In genomic region chr11:116411582-116411981, GRCm38 (mm10) we compare ENCODE assay signal across 9 mouse cellular contexts. TPM values are rescaled to one million over a fixed set of nuclear protein-coding genes. Genes with fewer than 3 reads are reported as not detected.
DNase-seq lines count a peak whose midpoint lies in the region; ATAC-seq lines count a peak whose summit lies in the region.
"Had no signal": no experiment of that assay in that cellular context is flagged by ENCODE, and none has a peak within 500 bp of the region (broad histone marks: within the 10 kb centered on the region; RNA-seq: fewer than 3 reads in every experiment).

No protein-coding gene starts in this region.

- peak overlapping the region; percentile 82 for H3K4me3 ChIP-seq in neural tube, embryonic 11.5 days (ENCODE audit: low read depth, low read length)
- H3K4me3 ChIP-seq in embryonic facial prominence, embryonic 11.5 days (ENCODE audit: low read depth, low read length), result peak overlapping the region; percentile 81
- H3K4me3 ChIP-seq in limb, embryonic 11.5 days (ENCODE audit: low read depth, low read length), result peak overlapping the region; percentile 69; the same call in 1 of the 2 replicates
- peak overlapping the region; percentile 75 for H3K4me3 ChIP-seq in stomach, embryonic 16.5 days (replicated peaks; ENCODE audit: low read length)

- DNase-seq in neural tube, embryonic 11.5 days (ENCODE audit: low spot score), result no peak
- no peak for DNase-seq in neural tube, embryonic 10.5 days (ENCODE audit: extremely low spot score, low spot score)
- no peak for DNase-seq in embryonic facial prominence, embryonic 11.5 days (ENCODE audit: low spot score)
- no peak for DNase-seq in limb, embryonic 11.5 days (ENCODE audit: low spot score)
- no peak for DNase-seq in adrenal gland, adult 8-10 months
- DNase-seq in right cerebral cortex, postnatal 4 days, result no peak
- DNase-seq in B cell, adult 2 months, result no peak
- DNase-seq: lung, postnatal 10 days had no signal

- peaks cover 9% of the 10 kb centered on the region for H3K4me1 ChIP-seq in neural tube, embryonic 11.5 days (ENCODE audit: control insufficient read depth, insufficient read depth, low read length)
- peaks cover 3% of the 10 kb centered on the region; the same call in 1 of the 2 replicates for H3K4me1 ChIP-seq in embryonic facial prominence, embryonic 11.5 days (ENCODE audit: control insufficient read depth, insufficient read depth, low read length)
- peaks cover 16% of the 10 kb centered on the region for H3K4me1 ChIP-seq in limb, embryonic 11.5 days (ENCODE audit: control insufficient read depth, insufficient read depth, low read length)
- peaks cover 16% of the 10 kb centered on the region for H3K4me1 ChIP-seq in stomach, embryonic 16.5 days (ENCODE audit: control insufficient read depth, insufficient read depth, low read length)

- H3K9ac ChIP-seq in neural tube, embryonic 11.5 days (ENCODE audit: low read length), result peak overlapping the region; percentile 93; the same call in 1 of the 2 replicates
- H3K9ac ChIP-seq in embryonic facial prominence, embryonic 11.5 days (replicated peaks; ENCODE audit: low read length), result peak overlapping the region; percentile 93
- H3K9ac ChIP-seq in limb, embryonic 11.5 days (ENCODE audit: low read length), result no peak overlapping the region; the same call in 1 of the 2 replicates
- H3K9ac ChIP-seq in stomach, embryonic 16.5 days (ENCODE audit: low read length), result peak overlapping the region; percentile 86

- no peak for ATAC-seq in neural tube, embryonic 11.5 days (ENCODE audit: insufficient read depth, low FRiP score, low TSS enrichment)
- ATAC-seq in embryonic facial prominence, embryonic 11.5 days (replicated peaks; ENCODE audit: insufficient number of reproducible peaks, low FRiP score, low TSS enrichment, low read depth), result no peak
- ATAC-seq in limb, embryonic 11.5 days (ENCODE audit: insufficient number of reproducible peaks, low FRiP score, low TSS enrichment, low read depth), result no peak
- no peak for ATAC-seq in stomach, embryonic 16.5 days (ENCODE audit: insufficient read depth, low FRiP score)

- WGBS in neural tube, embryonic 11.5 days, result 11% methylated on average over 6 of the region's 6 CpGs
- WGBS in embryonic facial prominence, embryonic 11.5 days, result 11% methylated on average over 6 of the region's 6 CpGs
- 22% methylated on average over 6 of the region's 6 CpGs for WGBS in limb, embryonic 11.5 days
- 34% methylated on average over 6 of the region's 6 CpGs for WGBS in stomach, embryonic 16.5 days

- no peaks in the 10 kb centered on the region for H3K9me3 ChIP-seq in neural tube, embryonic 11.5 days (ENCODE audit: control insufficient read depth, low read length)
- H3K9me3 ChIP-seq in embryonic facial prominence, embryonic 11.5 days (replicated peaks; ENCODE audit: control insufficient read depth, low read length), result no peaks in the 10 kb centered on the region
- H3K9me3 ChIP-seq in limb, embryonic 11.5 days (ENCODE audit: control insufficient read depth, low read length), result no peaks in the 10 kb centered on the region
- H3K9me3 ChIP-seq in stomach, embryonic 16.5 days (replicated peaks; ENCODE audit: control insufficient read depth, low read length), result no peaks in the 10 kb centered on the region

- no peaks in the 10 kb centered on the region for H3K36me3 ChIP-seq in neural tube, embryonic 11.5 days (ENCODE audit: control insufficient read depth, insufficient read depth, low read length)
- no peaks in the 10 kb centered on the region for H3K36me3 ChIP-seq in embryonic facial prominence, embryonic 11.5 days (replicated peaks; ENCODE audit: control insufficient read depth, insufficient read depth, low read depth, low read length)
- H3K36me3 ChIP-seq in limb, embryonic 11.5 days (ENCODE audit: control insufficient read depth, insufficient read depth, low read length), result no peaks in the 10 kb centered on the region
- no peaks in the 10 kb centered on the region for H3K36me3 ChIP-seq in stomach, embryonic 16.5 days (ENCODE audit: control insufficient read depth, insufficient read depth, low read length)

- no peak overlapping the region for H3K27ac ChIP-seq in neural tube, embryonic 11.5 days (ENCODE audit: low read depth, low read length)
- no peak overlapping the region for H3K27ac ChIP-seq in embryonic facial prominence, embryonic 11.5 days (replicated peaks; ENCODE audit: low read depth, low read length)
- no peak overlapping the region for H3K27ac ChIP-seq in limb, embryonic 11.5 days (replicated peaks; ENCODE audit: low read depth, low read length)
- H3K27ac ChIP-seq in stomach, embryonic 16.5 days (ENCODE audit: low read length), result no peak overlapping the region

- H3K27me3 ChIP-seq in neural tube, embryonic 11.5 days (ENCODE audit: control insufficient read depth, insufficient read depth, low read length), result no peaks in the 10 kb centered on the region
- H3K27me3 ChIP-seq in embryonic facial prominence, embryonic 11.5 days (ENCODE audit: control insufficient read depth, insufficient read depth, low read length), result no peaks in the 10 kb centered on the region
- H3K27me3 ChIP-seq in limb, embryonic 11.5 days (ENCODE audit: control insufficient read depth, insufficient read depth, low read length), result no peaks in the 10 kb centered on the region
- no peaks in the 10 kb centered on the region for H3K27me3 ChIP-seq in stomach, embryonic 16.5 days (ENCODE audit: control insufficient read depth, insufficient read depth, low read length)

- H3K4me2 ChIP-seq in neural tube, embryonic 11.5 days (ENCODE audit: low read depth), result peak overlapping the region; percentile 98
- peak overlapping the region; percentile 100 for H3K4me2 ChIP-seq in embryonic facial prominence, embryonic 11.5 days (ENCODE audit: low read depth, low read length)
- peak overlapping the region; percentile 100 for H3K4me2 ChIP-seq in limb, embryonic 11.5 days (ENCODE audit: low read depth, severe bottlenecking)
- peak overlapping the region; percentile 100 for H3K4me2 ChIP-seq in stomach, embryonic 16.5 days (ENCODE audit: low read depth, low read length)

RNA-seq across cellular contexts. Expression of gene Rnf157, which starts 1.2 kb away (rescaled TPM):
- polyA plus RNA-seq in neural tube, embryonic 11.5 days (2014; fragmentation: Nextera tagmentation; extraction: Ambion mirVana), result 31.1 and 34.6 TPM in 2 replicates
- polyA plus RNA-seq in embryonic facial prominence, embryonic 11.5 days (2014; fragmentation: Nextera tagmentation; extraction: Ambion mirVana), result 15.8 and 15.9 TPM in 2 replicates
- polyA plus RNA-seq in limb, embryonic 11.5 days (2014; fragmentation: Nextera tagmentation; extraction: Ambion mirVana), result 20.8 and 23.2 TPM in 2 replicates
- 5.2 TPM in 2 replicates for polyA plus RNA-seq in stomach, embryonic 16.5 days (2015; fragmentation: Nextera tagmentation; extraction: Ambion mirVana)
- 10 to 100 TPM in 2 of 4 experiments, 1 to 10 TPM in 2; 4.8 to 16.9 (median 9.3) TPM for total RNA-seq in adrenal gland, adult 8-10 months (2022)

RNA-seq across cellular contexts. Expression of gene Ubald2, which starts 22.3 kb away (rescaled TPM):
- polyA plus RNA-seq in neural tube, embryonic 11.5 days (2014; fragmentation: Nextera tagmentation; extraction: Ambion mirVana), result 90.3 and 92.4 TPM in 2 replicates
- polyA plus RNA-seq in embryonic facial prominence, embryonic 11.5 days (2014; fragmentation: Nextera tagmentation; extraction: Ambion mirVana), result 63.6 and 68.4 TPM in 2 replicates
- 82.3 and 85.4 TPM in 2 replicates for polyA plus RNA-seq in limb, embryonic 11.5 days (2014; fragmentation: Nextera tagmentation; extraction: Ambion mirVana)
- 30.2 and 34.8 TPM in 2 replicates for polyA plus RNA-seq in stomach, embryonic 16.5 days (2015; fragmentation: Nextera tagmentation; extraction: Ambion mirVana)
- total RNA-seq in adrenal gland, adult 8-10 months (2022), result 10 to 100 TPM; 26.1 to 36.2 (median 29.8) TPM

RNA-seq across cellular contexts. Expression of gene Qrich2, which starts 54.5 kb away (rescaled TPM):
- polyA plus RNA-seq in neural tube, embryonic 11.5 days (2014; fragmentation: Nextera tagmentation; extraction: Ambion mirVana), result 0.40 TPM in 1 of 2 replicates, not detected in the other
- polyA plus RNA-seq in embryonic facial prominence, embryonic 11.5 days (2014; fragmentation: Nextera tagmentation; extraction: Ambion mirVana), result 0.31 TPM in 1 of 2 replicates, not detected in the other
- 0.20 and 0.37 TPM in 2 replicates for polyA plus RNA-seq in limb, embryonic 11.5 days (2014; fragmentation: Nextera tagmentation; extraction: Ambion mirVana)
- polyA plus RNA-seq in stomach, embryonic 16.5 days (2015; fragmentation: Nextera tagmentation; extraction: Ambion mirVana), result 0.20 and 0.53 TPM in 2 replicates
- total RNA-seq in adrenal gland, adult 8-10 months (2022), result under 1 TPM in 1 of 4 experiments, not detected in 3; 0.11 TPM
